Mouse (Mus musculus): ENCODE measurements around the gene Usp29. TPM values are rescaled to one million over a fixed set of nuclear protein-coding genes. Genes with fewer than 3 reads are reported as not detected.
A peak's percentile ranks its signal among the peaks of the same experiment; 100 is the strongest.

Gene Usp29
- polyA plus RNA-seq (2014; fragmentation: Nextera tagmentation; extraction: Ambion mirVana): 10.2 and 10.7 TPM in 2 replicates

- Histone ChIP-seq H3K27me3 (ENCODE audit: control insufficient read depth, insufficient read depth, low read length) (no peaks in the 10 kb centered on the region), H3K9ac (ENCODE audit: low read length) (peak within 1 kb of the TSS; percentile 65), H3K9me3 (ENCODE audit: control insufficient read depth, low read length) (peaks cover 20% of the 10 kb centered on the region), H3K27ac (ENCODE audit: low read depth, low read length) (peak within 1 kb of the TSS; percentile 94), H3K36me3 (ENCODE audit: control insufficient read depth, insufficient read depth, low read length) (no peaks in the 10 kb centered on the region), H3K4me3 (ENCODE audit: low read depth, low read length) (peak within 1 kb of the TSS; percentile 58), H3K4me1 (ENCODE audit: control insufficient read depth, insufficient read depth, low read length) (no peaks in the 10 kb centered on the region), H3K4me2 (peak within 1 kb of the TSS; percentile 76)
- ATAC-seq (ENCODE audit: low FRiP score): peak; percentile 51
- DNase-seq (ENCODE audit: low spot score, missing footprints): peak; percentile 98
- 61% methylated on average over 24 of the region's 24 CpGs for WGBS
Measured at GRCm38 (mm10) chr7:6730241-6730640, at the start of gene Usp29, which contains the start of gene Peg3. Usp29 (plus strand) TSS chr7:6730578. Peg3 (minus strand) TSS chr7:6730431.

- Histone ChIP-seq H3K4me3 (ENCODE audit: low read depth, low read length) (no peak overlapping the region), H3K27me3 (ENCODE audit: control insufficient read depth, insufficient read depth, low read length) (no peaks in the 10 kb centered on the region), H3K36me3 (ENCODE audit: control insufficient read depth, insufficient read depth, low read length) (no peaks in the 10 kb centered on the region), H3K27ac (ENCODE audit: low read depth, low read length) (no peak overlapping the region), H3K4me1 (ENCODE audit: control insufficient read depth, insufficient read depth, low read length) (no peaks in the 10 kb centered on the region), H3K4me2 (no peak overlapping the region), H3K9me3 (ENCODE audit: control insufficient read depth, low read length) (no peaks in the 10 kb centered on the region), H3K9ac (ENCODE audit: low read length) (no peak overlapping the region)
- ATAC-seq (ENCODE audit: low FRiP score) (no peak), DNase-seq (ENCODE audit: low spot score, missing footprints) (no peak)
- 94% methylated on average over 6 of the region's 6 CpGs for WGBS
Measured at GRCm38 (mm10) chr7:6685511-6685910, 44.9 kb upstream of the Usp29 start.

DNA sequence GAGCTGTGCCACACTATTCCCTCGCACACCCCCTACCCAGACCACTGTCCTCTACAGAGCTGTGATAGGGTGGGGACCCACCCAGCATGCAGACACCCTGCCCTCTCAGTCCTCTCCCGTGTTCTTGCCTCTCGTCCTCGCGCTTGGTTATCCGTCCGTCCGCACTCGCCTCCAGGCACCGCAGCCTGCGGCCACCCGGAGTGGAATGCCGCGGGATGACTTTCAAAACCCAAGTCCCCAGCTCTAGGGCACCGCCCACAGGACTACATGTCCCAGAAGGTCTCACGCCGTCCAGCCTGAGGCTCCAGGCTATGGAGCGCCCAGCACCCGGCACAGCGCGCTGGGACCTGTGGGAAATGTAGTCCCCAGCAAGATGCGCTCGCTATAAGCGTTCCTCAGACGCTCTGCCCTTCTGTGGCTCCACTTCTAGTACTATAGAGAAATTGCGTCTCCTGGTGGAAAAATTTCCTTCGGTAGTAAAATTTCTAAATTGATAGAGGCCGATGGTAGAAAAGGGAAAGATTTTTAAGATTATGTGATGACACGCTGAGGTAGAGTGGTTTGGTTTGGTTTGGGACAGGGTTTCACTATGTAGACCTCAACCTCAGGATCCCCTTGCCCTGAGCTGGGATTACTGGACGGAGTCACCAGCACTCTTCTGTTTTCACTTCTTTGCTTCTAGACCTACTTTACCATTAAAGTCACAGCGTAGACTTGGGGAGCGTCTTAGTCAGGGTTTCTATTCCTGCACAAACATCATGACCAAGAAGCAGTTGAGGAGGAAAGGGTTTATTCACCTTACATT, 33.9 kb upstream of the Usp29 start, which contains the start of gene Zim1:
Zim1 (minus strand) TSS at position 210 of the 805 bp plus-strand sequence.
- H3K9ac ChIP-seq (ENCODE audit: low read length): peak within 1 kb of the TSS; percentile 50
- 11% methylated on average over 32 of the region's 32 CpGs for WGBS
- peak; percentile 97 for DNase-seq (ENCODE audit: low spot score, missing footprints)
- no peaks in the 10 kb centered on the region for H3K27me3 ChIP-seq (ENCODE audit: control insufficient read depth, insufficient read depth, low read length)
- H3K4me3 ChIP-seq (ENCODE audit: low read depth, low read length): peak within 1 kb of the TSS; percentile 34
- H3K27ac ChIP-seq (ENCODE audit: low read depth, low read length): no peak within 1 kb of the TSS
- peak; percentile 100 for ATAC-seq (ENCODE audit: low FRiP score)
- H3K4me2 ChIP-seq: peak within 1 kb of the TSS; percentile 54
- no peaks in the 10 kb centered on the region for H3K9me3 ChIP-seq (ENCODE audit: control insufficient read depth, low read length)
- H3K36me3 ChIP-seq (ENCODE audit: control insufficient read depth, insufficient read depth, low read length): 0 out of 2 replicates have a peak, but pooled peaks cover under 1% of the 10 kb centered on the region
- no peaks in the 10 kb centered on the region for H3K4me1 ChIP-seq (ENCODE audit: control insufficient read depth, insufficient read depth, low read length)

DNA sequence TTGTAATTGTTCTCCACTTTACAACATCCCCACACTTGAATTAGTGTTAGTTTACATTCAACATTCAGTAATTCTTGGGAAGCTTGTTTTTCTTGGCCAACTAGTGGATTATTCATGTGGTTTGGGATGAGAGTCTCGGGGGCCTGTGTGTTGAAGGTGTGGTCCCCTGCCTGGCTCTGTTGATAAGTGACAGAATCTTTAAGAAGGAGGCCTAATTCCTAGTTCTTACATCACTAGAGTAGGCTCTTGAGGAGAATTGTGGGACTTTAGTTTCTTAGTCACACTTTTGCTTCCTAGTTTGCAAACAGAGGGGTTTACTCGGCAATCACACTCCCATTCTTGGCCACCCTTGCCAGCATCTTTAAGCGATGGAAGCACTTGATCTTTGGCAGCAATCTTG, 31.1 kb upstream of the Usp29 start:
- DNase-seq (ENCODE audit: low spot score, missing footprints) (peak; percentile 69), ATAC-seq (ENCODE audit: low FRiP score) (no peak)
- no peaks in the 10 kb centered on the region for H3K9me3 ChIP-seq (ENCODE audit: control insufficient read depth, low read length)
- no peak overlapping the region for H3K27ac ChIP-seq (ENCODE audit: low read depth, low read length)
- H3K9ac ChIP-seq (ENCODE audit: low read length): no peak overlapping the region
- no peaks in the 10 kb centered on the region for H3K4me1 ChIP-seq (ENCODE audit: control insufficient read depth, insufficient read depth, low read length)
- no peaks in the 10 kb centered on the region for H3K27me3 ChIP-seq (ENCODE audit: control insufficient read depth, insufficient read depth, low read length)
- no peak overlapping the region for H3K4me2 ChIP-seq
- WGBS: 80% methylated on average over 3 of the region's 3 CpGs
- H3K4me3 ChIP-seq (ENCODE audit: low read depth, low read length): no peak overlapping the region
- H3K36me3 ChIP-seq (ENCODE audit: control insufficient read depth, insufficient read depth, low read length): 0 out of 2 replicates have a peak, but pooled peaks cover 2% of the 10 kb centered on the region

DNA sequence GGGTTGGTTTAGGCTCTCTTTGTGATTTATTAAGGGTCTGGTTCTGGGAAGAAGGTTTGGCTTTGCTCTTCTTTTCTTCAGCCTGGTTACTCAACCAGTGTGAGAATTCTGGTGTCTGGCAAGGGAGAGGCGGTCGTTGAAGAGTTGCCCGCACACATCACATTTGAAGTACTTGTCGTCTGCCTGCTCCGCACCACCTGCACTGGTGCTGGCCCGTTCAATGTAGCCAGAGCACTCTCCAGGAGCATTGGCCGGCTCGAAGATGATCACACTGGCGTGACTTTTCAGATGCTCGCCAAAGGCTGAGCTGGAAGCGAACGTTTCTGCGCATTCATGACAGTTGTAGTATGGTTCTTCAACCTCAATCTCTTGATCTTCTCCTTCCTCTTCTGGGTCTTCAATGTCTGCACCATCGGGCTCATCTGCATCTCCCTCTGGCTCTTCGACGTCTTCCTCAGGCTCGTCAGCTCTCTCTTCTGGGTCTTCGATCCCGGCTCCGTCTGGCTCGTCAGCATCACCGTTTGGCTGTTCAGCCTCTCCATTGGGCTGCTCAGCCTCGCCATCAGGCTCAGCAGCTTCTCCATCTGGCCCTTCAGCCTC, 22.9 kb upstream of the Usp29 start:
- Histone ChIP-seq H3K36me3 (ENCODE audit: control insufficient read depth, insufficient read depth, low read length) (peaks cover 8% of the 10 kb centered on the region; the same call in 1 of the 2 replicates), H3K27me3 (ENCODE audit: control insufficient read depth, insufficient read depth, low read length) (no peaks in the 10 kb centered on the region), H3K4me2 (no peak overlapping the region), H3K9ac (ENCODE audit: low read length) (no peak overlapping the region), H3K27ac (ENCODE audit: low read depth, low read length) (no peak overlapping the region), H3K9me3 (ENCODE audit: control insufficient read depth, low read length) (no peaks in the 10 kb centered on the region), H3K4me1 (ENCODE audit: control insufficient read depth, insufficient read depth, low read length) (no peaks in the 10 kb centered on the region), H3K4me3 (ENCODE audit: low read depth, low read length) (no peak overlapping the region)
- DNase-seq (ENCODE audit: low spot score, missing footprints) (peak; percentile 68), ATAC-seq (ENCODE audit: low FRiP score) (no peak)
- 93% methylated on average over 23 of the region's 23 CpGs for WGBS

DNA sequence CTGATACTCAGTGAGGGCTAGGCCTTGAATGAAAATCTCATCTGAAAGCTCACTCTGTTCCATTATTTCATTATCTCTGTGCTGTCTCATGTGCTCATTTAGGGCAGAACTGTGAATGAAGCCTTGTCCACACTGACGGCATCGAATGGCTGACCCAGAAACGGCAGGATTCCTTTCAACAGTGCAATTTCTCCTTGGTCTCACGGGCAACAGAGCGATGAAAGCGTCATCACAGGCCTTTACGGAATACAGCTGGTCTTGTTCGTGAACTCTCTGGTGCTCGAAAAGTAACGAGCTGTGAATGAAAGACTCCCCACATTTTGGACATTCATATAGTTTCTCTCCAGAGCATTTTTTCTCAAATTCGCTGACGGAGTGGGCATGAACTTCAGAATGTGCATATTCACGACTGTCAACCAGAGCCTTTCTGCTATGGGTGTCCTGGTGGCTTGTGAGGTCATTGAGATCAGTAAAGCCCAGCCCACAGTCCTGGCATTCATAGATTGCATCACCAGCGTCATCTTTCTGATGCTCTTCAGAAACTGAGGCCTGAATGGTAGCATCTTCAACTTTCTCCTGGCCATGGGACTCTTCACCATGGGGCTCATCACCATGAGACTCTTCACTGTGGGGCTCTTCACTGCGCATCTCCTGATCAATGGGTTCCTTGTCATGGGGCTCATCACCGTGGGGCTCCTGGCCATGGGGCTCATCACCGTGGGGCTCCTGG, 21.8 kb upstream of the Usp29 start:
- Histone ChIP-seq H3K27ac (ENCODE audit: low read depth, low read length) (no peak overlapping the region), H3K4me3 (ENCODE audit: low read depth, low read length) (no peak overlapping the region), H3K27me3 (ENCODE audit: control insufficient read depth, insufficient read depth, low read length) (no peaks in the 10 kb centered on the region), H3K9ac (ENCODE audit: low read length) (no peak overlapping the region), H3K4me2 (no peak overlapping the region), H3K36me3 (ENCODE audit: control insufficient read depth, insufficient read depth, low read length) (peaks cover 8% of the 10 kb centered on the region; the same call in 1 of the 2 replicates), H3K9me3 (ENCODE audit: control insufficient read depth, low read length) (no peaks in the 10 kb centered on the region), H3K4me1 (ENCODE audit: control insufficient read depth, insufficient read depth, low read length) (no peaks in the 10 kb centered on the region)
- 91% methylated on average over 17 of the region's 17 CpGs for WGBS
- ATAC-seq (ENCODE audit: low FRiP score): no peak
- no peak for DNase-seq (ENCODE audit: low spot score, missing footprints)

GRCm38 (mm10) chr7:6709396-6709795, 21.0 kb upstream of the Usp29 start:
- no peaks in the 10 kb centered on the region for H3K4me1 ChIP-seq (ENCODE audit: control insufficient read depth, insufficient read depth, low read length)
- H3K4me2 ChIP-seq: no peak overlapping the region
- H3K9me3 ChIP-seq (ENCODE audit: control insufficient read depth, low read length): no peaks in the 10 kb centered on the region
- H3K36me3 ChIP-seq (ENCODE audit: control insufficient read depth, insufficient read depth, low read length): peaks cover 8% of the 10 kb centered on the region; the same call in 1 of the 2 replicates
- H3K4me3 ChIP-seq (ENCODE audit: low read depth, low read length): no peak overlapping the region
- ATAC-seq (ENCODE audit: low FRiP score): no peak
- no peak for DNase-seq (ENCODE audit: low spot score, missing footprints)
- no peak overlapping the region for H3K27ac ChIP-seq (ENCODE audit: low read depth, low read length)
- H3K9ac ChIP-seq (ENCODE audit: low read length): no peak overlapping the region
- H3K27me3 ChIP-seq (ENCODE audit: control insufficient read depth, insufficient read depth, low read length): no peaks in the 10 kb centered on the region
- WGBS: 95% methylated on average over 15 of the region's 15 CpGs

DNA sequence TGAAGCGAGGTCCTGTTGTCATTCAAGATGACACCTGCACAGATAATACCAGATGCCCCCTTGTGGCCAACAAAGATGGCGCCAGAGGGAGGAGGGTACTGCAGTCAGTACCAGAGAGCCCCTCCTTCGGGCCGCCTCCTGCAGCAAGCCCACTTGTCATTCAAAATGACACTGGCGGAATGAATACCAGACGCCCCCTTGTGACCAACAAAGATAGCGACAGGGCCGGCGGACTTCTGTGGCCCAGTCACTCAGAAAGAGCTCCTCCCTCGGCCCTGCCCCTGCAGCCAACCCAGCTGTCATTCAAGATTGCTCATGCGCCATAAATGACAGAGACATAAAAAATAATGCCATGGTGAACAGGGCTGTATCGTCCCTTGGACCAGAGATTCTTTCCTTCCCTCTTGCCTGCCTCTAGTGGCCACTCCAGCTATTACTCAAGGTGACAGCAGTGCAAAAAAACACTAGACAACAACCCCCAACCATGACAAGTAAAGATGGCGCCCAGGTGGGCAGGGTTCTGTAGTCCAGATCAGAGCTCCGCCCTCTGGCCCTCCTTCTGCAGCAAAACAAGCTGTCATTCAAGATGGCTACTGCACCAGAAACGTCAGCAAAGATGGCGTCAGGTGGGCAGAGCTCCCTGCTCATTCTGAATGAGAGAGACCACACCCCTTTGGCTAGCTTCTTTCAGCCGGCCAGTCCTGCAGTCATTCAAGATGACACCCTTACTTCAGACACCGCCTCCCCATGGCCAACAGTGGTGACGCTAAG, 2.8 kb upstream of the Usp29 start:
- peak; percentile 93 for DNase-seq (ENCODE audit: low spot score, missing footprints)
- no peaks in the 10 kb centered on the region for H3K4me1 ChIP-seq (ENCODE audit: control insufficient read depth, insufficient read depth, low read length)
- H3K27ac ChIP-seq (ENCODE audit: low read depth, low read length): peak overlapping the region; percentile 77
- peaks cover 20% of the 10 kb centered on the region for H3K9me3 ChIP-seq (ENCODE audit: control insufficient read depth, low read length)
- peak; percentile 51 for ATAC-seq (ENCODE audit: low FRiP score)
- WGBS: 56% methylated on average over 19 of the region's 19 CpGs
- H3K9ac ChIP-seq (ENCODE audit: low read length): peak overlapping the region; percentile 10; the same call in 1 of the 2 replicates
- peak overlapping the region; percentile 58; the same call in 1 of the 2 replicates for H3K4me3 ChIP-seq (ENCODE audit: low read depth, low read length)
- H3K4me2 ChIP-seq: peak overlapping the region; percentile 37
- H3K36me3 ChIP-seq (ENCODE audit: control insufficient read depth, insufficient read depth, low read length): no peaks in the 10 kb centered on the region
- no peaks in the 10 kb centered on the region for H3K27me3 ChIP-seq (ENCODE audit: control insufficient read depth, insufficient read depth, low read length)

Measured in midbrain, embryonic 11.5 days (tissue).